Mouse (Mus musculus): ENCODE data around the gene Ghr.

DNA sequence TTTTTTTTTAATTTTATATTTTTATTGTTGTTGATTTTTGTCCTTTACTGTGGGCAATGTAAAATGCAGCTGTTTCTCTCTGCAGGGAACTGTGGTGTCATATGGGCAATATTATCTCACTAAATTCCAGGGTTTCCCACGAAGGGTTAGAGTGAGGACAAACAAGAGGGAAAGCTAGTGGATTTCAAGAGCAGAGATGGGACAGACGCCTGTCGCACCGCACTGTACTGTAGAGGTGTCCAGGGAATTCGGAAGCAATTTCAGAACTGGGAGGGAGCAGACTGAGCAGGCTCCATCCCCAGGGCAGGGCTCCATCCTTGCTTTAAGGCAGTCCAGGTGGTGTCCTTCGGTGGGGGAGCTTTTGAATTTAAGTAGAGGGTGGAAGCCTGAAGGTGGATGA lies 312.1 kb downstream of the Ghr start:
- TF ChIP-seq POLR2A (IDR thresholded peaks at IDR 0.05; ENCODE audit: extremely low read depth, insufficient read depth, low read length): peak; percentile 61; the same call in 1 of the 2 replicates
- no peak for TF ChIP-seq CTCF (IDR thresholded peaks at IDR 0.05; ENCODE audit: low read depth, low read length)
